Mouse (Mus musculus) cerebellum, adult 2 months (tissue): ENCODE results near the gene Tbxa2r.

Experiments used
- CTCF ChIP-seq: fragments of 200-500 bp; IDR thresholded peaks from 2 replicates; pipeline ENCODE4 v1.5.1; 2011; ENCODE audit warnings: low read depth, mild to moderate bottlenecking, control low read depth, low read length, moderate library complexity, borderline replicate concordance; ENCODE audit not compliant: insufficient read depth
- POLR2A ChIP-seq: fragments of 200-500 bp; IDR thresholded peaks from 2 replicates; pipeline ENCODE4 v1.6.1; 2011; ENCODE audit warnings: low read length, control low read depth, borderline replicate concordance; ENCODE audit not compliant: insufficient read depth

DNA sequence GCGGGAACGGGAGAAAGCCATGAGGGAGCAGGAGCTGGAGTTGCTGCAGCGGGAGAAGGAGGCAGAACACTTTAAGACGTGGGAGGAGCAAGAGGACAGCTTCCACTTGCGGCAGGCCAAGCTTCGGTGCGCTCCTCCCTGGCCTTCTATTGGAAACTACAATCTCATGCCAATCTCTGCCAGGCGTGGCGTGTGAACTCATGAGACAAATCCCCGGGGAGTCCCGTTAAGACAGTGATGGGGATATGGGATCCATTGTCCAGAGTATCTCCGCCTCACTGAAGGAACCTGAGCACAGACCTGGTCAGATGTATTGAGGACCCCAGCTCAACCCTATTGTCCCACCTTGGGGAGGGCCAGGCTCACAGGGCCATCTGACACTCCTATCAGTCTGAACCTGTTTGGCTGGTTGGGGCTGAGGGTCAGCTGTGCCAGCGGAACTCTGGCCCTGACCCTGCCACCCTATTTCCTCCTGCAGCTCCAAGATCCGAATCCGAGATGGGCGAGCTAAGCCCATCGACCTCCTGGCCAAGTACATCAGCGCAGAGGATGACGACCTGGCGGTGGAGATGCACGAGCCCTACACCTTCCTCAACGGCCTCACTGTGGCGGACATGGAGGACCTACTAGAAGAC, 5.3 kb upstream of the Tbxa2r start:
- TF ChIP-seq CTCF, result no peak
- no peak for TF ChIP-seq POLR2A
